Mouse (Mus musculus) CD4-positive naive resting alpha-beta T cell, adult 57 days (primary cell): ENCODE measurements around the gene Hs6st2. TPM values are rescaled to one million over a fixed set of nuclear protein-coding genes. Genes with fewer than 3 reads are reported as not detected.

Source experiments
- total RNA-seq: library from RNA; stranded (reverse); gene quantifications from one replicate; pipeline ENCODE4 v1.2.4, GENCODE M21; 2023

Hs6st2 gene
- total RNA-seq: 0.53 TPM

GRCm38 (mm10) chrX:51681756-51682155, at the start of gene Hs6st2:
Gene Hs6st2, minus strand, starts transcription at chrX:51681856.

Other genes starting within 250 kb of the Hs6st2 start
- gene Usp26, start 119.4 kb upstream of the Hs6st2 start, total RNA-seq: not detected